Mouse (Mus musculus): Measurements from ENCODE around the gene Timm29.

The Timm29 gene

DNA sequence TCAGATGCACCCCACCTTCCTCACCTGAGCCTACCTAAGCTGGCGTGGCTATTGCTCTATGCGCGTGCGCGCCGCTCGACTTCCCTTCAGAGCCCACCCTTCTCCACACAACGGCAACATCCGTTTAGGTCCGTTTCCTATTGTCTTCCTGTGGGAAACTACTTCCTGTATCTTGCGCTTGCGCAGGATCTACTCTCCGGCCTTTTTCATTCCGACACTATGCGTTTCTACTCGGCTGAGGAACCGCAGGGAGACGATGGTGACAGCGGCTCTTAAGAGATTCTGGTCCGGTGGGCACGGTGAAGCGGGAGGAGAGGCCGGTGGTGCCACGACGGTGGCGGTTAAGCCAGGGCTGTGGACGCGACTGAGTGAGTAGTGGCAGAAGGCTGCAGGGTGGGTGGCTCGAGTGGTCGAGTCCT, at the start of gene Timm29, which contains the start of gene Yipf2:
TSS of gene Timm29 (plus strand) at position 20 of the 419 bp plus-strand sequence.
TSS of gene Yipf2 (minus strand) at position 126 of the 419 bp plus-strand sequence.
- peak; percentile 84 to 93 for DNase-seq (ENCODE audit: low spot score in 2 of 2)

DNA sequence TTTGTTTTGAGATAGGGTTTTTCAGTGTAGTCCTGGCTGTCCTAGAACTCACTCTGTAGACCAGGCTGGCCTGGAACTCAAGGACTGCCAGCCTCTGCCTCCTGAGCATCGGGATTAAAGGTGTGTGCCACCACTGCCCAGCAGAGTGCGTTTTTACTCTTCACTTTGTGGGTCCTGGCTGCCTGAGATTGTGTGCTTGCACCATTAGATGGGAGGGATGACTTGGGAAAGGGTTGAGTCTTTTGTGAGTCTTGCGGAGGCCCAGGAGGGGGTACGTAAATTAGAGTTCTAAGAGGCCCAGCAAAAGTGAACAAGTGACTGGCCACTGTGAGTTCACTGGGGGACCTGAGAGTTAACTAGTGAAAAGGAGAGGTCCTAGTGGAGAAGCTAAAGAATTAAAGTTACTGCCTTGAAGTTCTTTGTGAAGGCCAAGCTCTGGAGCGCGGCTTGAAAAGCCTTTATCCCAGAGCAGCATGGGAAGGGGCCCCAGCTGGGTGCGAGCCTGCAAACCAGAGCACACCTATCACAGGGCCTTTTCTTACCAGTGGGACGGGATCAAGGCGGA, 47.1 kb upstream of the Timm29 start:
- no peak for DNase-seq (ENCODE audit: low spot score in 2 of 2)

DNA sequence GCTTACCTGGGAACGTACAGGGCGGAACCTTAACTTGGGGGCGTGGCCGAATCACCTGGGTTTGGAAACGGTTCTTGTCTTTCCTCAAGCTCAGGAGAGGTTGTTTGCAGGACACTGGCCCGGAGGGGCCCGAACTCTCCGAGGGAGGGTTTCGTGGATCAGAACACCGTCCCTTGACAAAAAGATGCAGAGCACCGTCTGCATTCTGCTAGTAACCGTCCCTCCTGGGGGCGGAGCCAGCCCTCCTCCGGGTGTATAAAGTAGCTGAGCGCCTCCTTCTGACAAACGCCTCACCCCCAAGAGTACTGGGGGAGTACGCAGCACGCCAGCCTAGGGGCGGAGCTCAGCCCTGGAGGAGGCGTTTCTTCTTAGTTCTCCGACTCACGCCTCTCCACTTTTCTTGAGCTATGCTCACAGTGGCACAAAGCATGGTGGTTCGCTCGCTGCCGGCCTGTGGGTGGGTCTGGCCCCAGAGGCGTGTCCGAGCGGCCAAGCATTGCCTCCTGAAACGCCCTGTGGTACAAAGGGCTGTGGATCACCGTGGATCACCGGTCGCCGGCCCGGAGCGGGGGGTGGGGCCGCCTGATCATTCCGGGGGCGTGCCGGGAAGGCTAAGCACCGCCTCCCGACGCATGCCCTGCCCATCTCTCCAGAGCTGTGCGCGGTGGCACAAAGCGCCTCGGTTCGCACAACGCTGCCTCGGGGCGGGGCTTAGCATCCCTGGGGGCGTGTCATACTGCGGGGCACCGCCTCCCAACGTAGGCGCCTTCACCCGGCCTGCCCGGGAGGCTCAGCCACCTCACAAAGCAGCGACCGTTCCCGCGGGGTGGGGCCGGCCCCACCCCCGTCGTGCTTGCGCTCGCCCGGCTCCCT, 46.4 kb upstream of the Timm29 start:
- DNase-seq (ENCODE audit: low spot score in 2 of 2) = peak; percentile 98 to 99

DNA sequence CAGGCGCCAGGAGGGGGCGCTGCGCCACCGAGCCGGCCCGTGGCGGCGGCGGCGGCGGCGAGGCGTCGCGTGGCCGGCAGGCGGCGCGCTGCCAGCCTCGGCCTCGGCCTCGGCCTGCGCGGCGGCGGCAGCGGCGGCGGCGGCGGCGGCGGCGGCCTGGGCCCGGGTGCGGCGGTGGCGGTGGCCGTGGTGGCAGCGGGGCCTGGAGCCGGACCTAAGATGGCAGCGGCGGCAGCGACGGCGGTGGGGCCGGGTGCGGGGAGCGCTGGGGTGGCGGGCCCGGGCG, 45.8 kb upstream of the Timm29 start, which contains the start of gene Carm1:
TSS of gene Carm1 (plus strand) at position 106 of the 286 bp plus-strand sequence.
- no peak for DNase-seq (ENCODE audit: low spot score in 2 of 2)

DNA sequence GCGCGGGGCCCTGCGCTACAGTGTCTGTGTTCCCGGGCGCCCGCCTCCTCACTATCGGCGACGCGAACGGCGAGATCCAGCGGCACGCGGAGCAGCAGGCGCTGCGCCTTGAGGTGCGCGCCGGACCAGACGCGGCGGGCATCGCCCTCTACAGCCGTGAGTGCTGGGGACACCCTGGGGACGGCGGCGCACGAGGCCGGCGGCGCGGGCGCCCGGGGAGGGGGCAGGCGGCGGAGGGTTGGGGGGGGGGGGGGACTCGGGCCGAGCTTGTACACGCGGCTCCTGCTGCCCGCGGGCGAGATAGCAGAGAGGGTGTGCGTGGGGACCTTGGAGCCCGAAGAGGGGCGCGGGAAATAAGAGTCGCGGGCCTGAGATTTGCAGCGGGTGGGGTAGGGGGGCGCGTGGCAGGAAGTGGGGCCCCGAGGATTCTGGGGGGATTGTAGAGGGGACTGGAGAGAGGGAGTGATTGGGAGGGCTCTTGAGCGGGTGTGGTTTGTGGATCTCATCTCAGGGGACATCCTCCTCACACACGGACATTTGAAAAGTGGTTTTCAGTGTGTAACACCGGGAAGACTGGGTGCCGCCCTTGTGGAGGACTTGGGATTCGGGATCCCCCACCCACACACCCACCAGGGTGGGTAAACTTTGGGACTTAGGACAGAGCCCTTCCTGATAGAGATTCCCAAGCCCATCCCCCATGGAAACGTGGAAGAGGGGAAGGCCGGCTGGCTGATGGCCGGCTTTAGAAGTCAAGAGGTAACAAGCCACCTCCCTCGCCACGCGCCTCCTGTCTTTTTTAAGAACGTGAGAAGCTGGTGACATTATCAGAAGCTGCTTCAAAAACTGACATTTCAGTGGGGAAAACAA, 45.2 kb upstream of the Timm29 start:
- DNase-seq (ENCODE audit: low spot score in 2 of 2) = peak; percentile 44 to 45

GRCm38 (mm10) chr9:21551049-21551448, 41.5 kb upstream of the Timm29 start:
- DNase-seq (ENCODE audit: low spot score in 2 of 2) = no peak

GRCm38 (mm10) chr9:21553607-21554273, 38.8 kb upstream of the Timm29 start:
- DNase-seq (ENCODE audit: low spot score in 2 of 2) = no peak

DNA sequence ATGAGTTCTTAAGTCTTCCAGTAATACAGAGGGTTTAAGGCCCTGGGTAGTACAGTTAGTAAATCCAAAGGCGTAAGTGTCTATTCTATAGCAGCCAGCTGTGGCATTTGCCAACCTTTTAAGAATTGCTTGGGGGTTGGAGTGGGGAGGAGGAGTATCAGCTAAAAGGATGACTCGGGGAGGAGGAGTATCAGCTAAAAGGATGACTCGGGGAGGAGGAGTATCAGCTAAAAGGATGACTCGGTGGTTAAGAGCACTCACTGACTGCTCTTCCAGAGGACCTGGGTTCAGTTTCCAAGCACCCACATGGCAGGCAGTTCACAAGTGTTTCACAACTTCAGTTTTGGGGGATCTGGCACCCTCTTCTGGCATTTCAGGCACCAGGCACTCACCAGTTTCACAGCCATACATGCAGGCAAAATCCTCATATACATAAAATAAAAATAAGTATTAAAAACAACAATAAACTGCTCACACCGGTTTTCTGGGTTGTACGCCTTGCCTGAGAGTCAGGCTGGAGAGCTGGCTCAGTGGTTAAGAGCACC, 37.3 kb upstream of the Timm29 start:
- DNase-seq (ENCODE audit: low spot score in 2 of 2) = no peak

- no peak for DNase-seq (ENCODE audit: low spot score in 2 of 2)
These were observed 35.5 kb upstream of the Timm29 start for GRCm38 (mm10) chr9:21556996-21557395.

- no peak for DNase-seq (ENCODE audit: low spot score in 2 of 2)
These were observed 35.0 kb upstream of the Timm29 start for GRCm38 (mm10) chr9:21557556-21557955.

- DNase-seq (ENCODE audit: low spot score in 2 of 2) = no peak
These were observed 34.2 kb upstream of the Timm29 start for GRCm38 (mm10) chr9:21558366-21558765.

DNA sequence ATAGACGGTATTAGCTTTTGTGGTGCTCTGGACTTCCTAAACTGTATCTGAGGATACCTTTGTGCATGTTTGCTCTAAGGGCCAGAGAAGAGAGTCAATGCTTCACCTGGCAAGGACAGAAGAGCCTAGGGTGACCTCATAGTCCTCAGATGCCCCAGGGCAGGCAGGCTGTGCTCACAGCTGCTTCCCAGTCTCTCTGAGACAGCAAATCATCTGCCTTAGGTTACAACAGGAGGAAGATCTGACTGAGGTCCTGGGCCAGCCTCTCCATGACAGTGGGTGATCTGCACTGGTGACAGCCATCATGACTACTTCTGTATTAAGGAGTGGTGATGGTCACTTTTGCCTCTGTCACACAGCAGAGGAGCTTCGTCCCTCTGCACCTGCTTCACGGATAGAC, 33.4 kb upstream of the Timm29 start:
- no peak for DNase-seq (ENCODE audit: low spot score in 2 of 2)

- no peak for DNase-seq (ENCODE audit: low spot score in 2 of 2)
These were observed 28.1 kb upstream of the Timm29 start for GRCm38 (mm10) chr9:21564420-21564819.

DNA sequence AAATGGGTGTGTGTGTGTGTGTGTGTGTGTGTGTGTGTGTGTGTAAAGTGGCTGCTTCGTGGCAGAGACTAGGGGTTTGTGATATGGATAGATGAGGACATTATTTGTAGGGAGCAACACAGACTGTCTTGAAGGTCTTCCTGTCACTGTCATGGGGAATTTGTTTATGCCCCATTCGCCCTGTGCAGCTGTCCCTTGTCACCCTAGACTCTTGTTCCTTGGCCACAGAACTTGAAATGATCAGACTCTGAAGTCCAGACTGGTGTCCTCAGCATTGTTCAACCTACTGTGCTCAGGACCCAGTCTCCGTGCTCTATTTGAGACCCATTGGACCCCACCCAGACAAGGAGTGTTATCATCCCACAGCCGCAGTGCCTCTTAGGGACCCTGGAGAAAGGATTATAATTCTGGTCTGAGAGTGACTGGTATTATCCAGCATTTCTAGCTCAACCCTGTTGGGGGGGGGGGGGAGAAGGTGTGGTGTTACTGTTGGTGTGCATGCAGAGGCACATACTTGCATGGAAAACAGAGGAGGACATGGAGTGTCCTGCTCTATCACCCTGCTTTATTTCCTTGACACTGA, 27.4 kb upstream of the Timm29 start:
- no peak for DNase-seq (ENCODE audit: low spot score in 2 of 2)

DNA sequence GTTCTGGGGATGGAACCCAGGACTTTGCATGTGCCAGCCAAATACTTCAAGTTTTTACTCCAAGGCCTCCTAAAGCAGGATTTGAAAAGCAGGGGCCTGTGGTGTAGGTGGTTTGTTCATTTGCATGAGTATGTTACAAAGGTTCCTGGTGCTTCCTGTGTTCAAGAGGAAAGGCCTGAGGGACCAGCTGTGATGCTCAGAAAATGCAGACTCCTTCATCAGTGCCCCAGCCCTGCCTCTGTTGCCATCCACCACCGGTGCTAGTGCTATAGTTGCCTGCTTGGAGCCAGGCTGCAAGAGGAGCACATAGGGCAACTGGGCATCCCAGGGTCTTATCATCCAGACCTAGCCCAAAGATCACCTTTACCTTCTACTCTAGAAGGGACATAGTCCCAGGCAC, 26.0 kb upstream of the Timm29 start:
- DNase-seq (ENCODE audit: low spot score in 2 of 2) = no peak

- no peak for DNase-seq (ENCODE audit: low spot score in 2 of 2)
These were observed 25.5 kb upstream of the Timm29 start for GRCm38 (mm10) chr9:21567051-21567450.

DNA sequence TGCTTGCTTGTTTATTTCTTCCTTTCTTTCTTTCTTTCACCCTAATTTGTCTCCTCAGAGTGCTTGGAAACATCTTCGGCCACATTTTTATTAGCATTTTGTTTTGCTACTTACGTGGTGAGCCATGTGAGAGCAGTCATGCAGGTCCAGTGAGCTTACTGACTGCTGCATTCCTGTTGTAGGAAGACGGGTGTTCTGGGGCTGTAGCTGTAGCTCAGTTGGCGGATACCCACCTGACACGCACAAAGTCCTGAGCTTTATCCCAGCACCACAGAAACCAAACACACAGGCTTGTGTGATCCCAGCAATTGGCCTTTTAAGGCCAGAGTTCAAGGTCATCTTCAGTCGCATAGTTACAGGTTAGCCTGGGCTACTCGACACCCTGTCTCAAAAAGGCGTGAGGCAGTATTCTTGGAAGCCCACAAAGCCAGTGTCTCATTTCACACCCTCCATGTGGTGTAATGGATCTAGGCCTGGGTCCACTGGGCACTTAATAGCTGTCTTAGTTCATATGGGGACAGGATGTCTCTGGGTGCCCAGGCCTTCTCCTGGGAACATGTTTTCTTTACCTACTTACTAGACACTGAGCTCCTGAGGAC, 23.8 kb upstream of the Timm29 start:
- DNase-seq (ENCODE audit: low spot score in 2 of 2) = no peak

- no peak for DNase-seq (ENCODE audit: low spot score in 2 of 2)
These were observed 18.3 kb upstream of the Timm29 start for GRCm38 (mm10) chr9:21574012-21574801.

GRCm38 (mm10) chr9:21575253-21575652, 17.3 kb upstream of the Timm29 start:
- DNase-seq (ENCODE audit: low spot score in 2 of 2) = no peak

DNA sequence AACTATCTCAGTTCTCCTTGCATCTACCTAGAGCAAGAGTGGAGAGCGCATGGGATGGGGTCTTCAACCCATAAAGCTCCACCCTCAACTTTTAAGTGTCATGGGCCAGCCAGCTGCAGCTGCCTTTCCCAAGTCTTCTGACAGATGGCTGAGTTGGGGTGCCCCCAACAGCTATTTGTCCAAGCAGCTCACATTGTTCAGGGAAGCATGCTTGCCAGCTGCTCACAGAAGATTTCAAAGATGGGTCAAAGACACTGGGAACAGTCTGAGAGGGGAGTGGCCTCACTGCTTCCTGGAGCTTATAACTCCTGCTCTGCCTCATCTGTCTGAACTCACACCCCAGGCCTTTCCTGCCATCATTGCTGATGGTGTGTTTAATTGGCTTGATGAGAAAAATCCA, 16.2 kb upstream of the Timm29 start:
- DNase-seq (ENCODE audit: low spot score in 2 of 2) = no peak
